Mouse (Mus musculus) testis, postnatal 10 days (tissue): ENCODE results near the gene Blcap.

Source experiments
- DNase-seq: peaks from one replicate; pipeline ENCODE4 v3.0.0; 2021; ENCODE audit warnings: low spot score

Gene Blcap

DNA sequence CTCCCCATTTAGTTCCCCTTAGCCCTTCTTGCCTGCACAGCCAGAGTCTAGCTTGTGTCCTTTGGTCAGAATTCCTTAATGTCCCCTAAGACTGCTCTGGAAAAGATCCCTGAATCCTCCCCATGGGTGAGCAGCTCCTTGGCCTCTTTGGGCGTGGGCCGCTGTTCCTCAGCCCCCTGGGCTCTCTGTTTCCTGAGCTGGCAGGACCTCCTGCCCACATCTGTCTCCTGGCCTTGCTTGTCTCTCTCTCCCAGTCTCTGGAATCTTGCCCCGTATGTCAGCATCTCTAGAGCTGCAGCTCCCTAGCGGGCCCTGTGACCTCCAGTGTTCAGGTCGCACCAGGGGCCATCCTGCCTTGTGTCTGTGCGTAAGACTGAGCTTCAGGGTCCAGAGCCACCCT lies 51.6 kb downstream of the Blcap start:
- no peak for DNase-seq

DNA sequence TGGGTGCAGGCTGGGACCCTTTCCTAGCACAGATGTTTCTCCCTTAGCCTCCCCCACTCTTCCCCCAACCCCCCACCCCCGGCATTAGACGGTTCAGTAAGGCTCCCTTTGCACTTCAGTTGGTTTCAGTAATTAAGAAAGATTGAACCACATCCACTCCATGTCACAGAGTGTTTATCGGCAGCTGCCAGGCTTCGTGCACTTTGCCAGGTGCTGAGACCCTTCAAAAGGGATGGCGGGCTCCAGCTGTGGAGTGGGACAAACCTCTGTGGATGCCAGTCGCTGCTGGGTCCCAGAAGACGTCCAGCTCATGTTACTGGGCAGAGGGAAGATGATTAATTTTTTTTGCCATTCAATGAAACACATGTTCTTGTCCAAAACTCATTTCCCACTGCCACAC lies 52.6 kb downstream of the Blcap start:
- no peak for DNase-seq

DNA sequence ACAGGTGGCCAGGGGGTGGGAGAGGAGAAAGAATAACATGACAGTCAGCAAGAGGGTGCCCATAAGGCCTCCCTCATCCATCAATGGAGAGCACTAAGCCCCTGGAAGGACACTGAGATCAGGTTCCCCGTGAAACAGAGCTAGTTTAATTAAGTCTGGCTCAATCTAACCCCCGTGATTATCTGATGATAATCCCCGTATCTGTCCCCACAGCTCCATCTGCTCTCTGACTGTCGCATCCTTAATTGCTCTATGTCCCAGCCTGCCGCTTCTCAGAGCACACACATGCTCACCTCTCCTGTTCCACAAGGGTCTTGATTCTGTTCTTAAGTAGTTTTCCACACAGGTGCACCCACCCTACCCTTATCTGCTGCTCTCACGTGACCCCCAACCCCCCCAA lies 53.5 kb downstream of the Blcap start:
- DNase-seq: no peak

DNA sequence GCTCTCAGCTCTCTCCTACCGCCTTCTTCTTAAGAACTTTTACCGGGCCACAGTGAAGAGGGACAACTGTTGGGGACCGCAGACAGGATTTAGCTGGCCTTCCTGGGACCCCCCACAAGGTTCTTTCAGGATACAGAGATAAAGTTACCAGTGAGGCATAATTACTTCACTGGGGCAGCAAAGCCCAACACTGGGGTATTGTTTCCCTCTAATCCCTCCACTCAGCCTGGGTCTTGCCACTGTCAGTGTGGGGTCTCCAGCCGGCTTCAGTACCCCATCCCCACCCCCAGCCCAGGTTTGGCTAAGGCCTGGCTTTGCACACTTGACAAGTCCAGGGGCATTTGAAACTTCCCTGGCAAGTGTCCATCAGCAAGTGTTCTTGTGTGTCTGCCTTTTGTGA lies 56.7 kb downstream of the Blcap start:
- DNase-seq: no peak

DNA sequence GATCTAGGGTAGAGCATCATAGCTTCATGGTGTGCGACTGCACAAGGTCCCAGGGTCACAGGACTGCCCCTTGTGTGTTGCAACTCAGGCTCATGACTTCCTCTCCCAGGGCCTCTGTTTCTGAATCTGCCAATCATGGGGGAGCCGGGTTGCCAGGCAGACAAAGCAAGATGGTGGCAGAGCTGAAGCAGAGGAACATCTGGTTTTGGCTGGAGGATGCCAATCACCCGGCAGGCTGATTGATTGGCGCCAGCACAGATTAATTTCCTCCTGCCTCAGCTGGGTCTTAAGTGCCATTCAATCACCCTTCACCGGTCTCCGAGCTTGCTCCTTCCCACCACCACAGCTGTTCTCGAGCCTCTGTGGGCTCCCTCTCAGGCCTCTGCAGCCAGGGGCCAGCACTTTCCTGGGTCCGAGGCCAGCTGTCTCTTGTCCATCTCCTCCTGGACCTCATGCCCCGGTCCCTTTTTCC lies 57.3 kb downstream of the Blcap start:
- DNase-seq: no peak

DNA sequence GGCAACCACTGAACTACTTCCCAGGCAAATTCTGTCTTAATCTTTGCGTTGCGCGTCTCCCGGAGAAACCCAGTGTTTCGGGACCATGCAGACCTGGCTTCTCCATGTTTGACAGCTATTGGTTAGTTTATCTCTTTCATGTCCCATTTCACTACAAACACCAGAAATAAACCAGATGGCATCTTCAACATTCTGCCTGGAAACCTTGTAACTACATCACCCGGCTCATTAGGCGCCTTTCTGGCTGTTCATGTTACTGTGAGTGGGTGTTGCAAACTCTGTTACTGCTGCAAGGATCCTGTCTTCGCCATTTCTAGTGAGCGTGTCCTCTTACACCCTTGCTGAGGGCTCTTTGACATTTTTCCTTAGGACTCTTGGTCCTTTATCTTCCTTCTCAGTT lies 58.2 kb downstream of the Blcap start:
- no peak for DNase-seq

DNA sequence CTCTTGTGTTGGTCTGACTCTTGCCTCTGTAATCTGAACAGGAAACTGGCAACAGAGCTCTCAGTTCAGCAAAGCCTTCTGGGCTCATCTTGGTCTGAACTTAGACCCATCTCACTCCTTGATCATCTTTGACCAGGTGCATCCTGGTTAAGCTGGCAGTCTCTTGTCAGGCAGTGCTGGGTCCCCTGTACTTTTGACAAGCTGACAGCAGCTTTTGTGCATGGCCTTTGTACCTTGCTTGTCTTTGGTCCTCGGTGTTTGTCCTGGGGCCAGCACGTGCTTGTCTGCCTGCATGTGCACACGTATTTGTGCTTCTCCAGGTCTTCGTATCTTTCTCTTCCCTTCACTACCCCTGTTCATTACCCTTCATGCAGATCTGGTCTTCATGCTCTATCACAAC lies 61.0 kb downstream of the Blcap start:
- no peak for DNase-seq

DNA sequence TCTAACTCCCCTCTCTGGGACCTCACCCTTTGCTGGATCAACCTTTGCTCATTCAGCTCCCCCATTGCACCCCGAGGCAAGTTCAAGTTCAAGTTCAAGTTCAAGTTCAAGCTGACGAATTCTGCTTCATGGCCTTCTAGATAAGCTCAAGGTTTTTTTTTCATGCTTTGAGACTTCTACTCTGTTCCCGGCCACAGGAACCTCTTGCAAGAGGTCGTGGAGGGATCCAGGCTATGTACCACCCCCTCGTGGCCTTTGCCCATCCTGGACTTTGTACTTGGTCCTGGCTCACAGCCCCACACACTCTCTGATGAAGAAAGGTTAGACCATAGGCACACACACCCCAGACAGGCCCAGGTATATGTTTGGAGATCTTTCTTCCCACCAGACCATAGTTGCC lies 61.9 kb downstream of the Blcap start:
- no peak for DNase-seq

DNA sequence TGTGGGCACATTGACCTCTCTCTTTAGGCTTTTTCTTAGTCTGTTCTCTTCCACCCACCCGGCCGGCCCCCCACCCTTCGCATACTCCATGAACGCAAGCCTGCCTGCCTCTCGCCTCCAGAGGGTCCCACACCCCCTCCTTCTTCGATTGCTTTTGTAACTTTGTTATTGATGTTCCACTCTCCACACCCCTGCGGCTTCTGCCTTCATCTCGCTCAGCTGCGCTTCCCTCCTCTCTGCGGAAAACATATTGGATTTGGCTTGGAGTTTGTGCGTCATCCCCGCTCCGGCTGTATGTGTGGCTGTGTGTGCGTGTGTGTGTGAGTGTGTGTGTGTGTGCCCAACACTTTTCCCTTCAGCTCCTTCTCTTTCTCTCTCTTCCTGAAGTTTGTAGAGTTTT lies 64.3 kb downstream of the Blcap start:
- DNase-seq: no peak
